Mouse (Mus musculus): ENCODE results near the gene Card14.

DNA sequence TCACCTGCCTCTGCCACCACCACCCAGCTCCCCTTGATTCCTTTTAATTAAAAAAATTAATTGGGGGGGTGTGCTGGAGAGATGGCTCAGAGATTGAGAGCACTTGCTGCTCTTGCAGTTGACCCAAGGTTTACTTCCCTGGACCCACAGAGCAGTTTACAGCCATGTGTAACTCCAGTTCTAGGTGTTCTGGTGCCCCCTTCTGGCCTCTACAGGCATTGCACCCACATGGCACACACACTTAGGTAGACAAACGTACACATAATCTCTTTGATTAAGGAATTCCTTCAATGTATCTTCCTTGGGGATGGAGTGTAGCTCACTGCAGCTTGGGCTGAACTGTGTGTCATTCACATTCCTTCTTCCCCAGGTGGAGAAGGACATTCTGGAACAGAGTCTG, 17.5 kb downstream of the Card14 start:
- TF ChIP-seq POLR2A (IDR thresholded peaks at IDR 0.05; ENCODE audit: control insufficient read depth, low read depth, low read length) (no peak), CTCF (IDR thresholded peaks at IDR 0.05; ENCODE audit: control insufficient read depth, insufficient read depth, insufficient replicate concordance, low read depth, low read length) (peak; percentile 77; the same call in 1 of the 2 replicates)

Measured in testis, adult 2 months (tissue).